Mouse (Mus musculus): ENCODE measurements at regions not wholly inside any gene's neighbourhood (a gene's known extent, or its start where the extent isn't known, plus 50 kb on each side); places are given as distances from the start of the nearest gene placed in this dataset.
"Not testable (repeated sequence)": the region's sequence is repeated elsewhere in the genome, so short reads cannot be mapped to it uniquely, and the experiment has no call there.

- TF ChIP-seq CTCF, POLR2A (IDR thresholded peaks at IDR 0.05; ENCODE audit: insufficient read depth, low read depth, low read length): not testable (repeated sequence)
Observed at GRCm38 (mm10) chr12:20223921-20224320, 269.6 kb downstream of the Gm21863 start.
